Mouse (Mus musculus) kidney, postnatal 4 days (tissue): ENCODE measurements around the gene 2410131K14Rik.
A peak's percentile ranks its signal among the peaks of the same experiment; 100 is the strongest.

Source experiments
- DNase-seq, 2 experiments: peaks; one replicate each; pipeline ENCODE4 v3.0.0; 2021; ENCODE audit warnings: mixed read lengths in 2 of 2

Gene 2410131K14Rik

DNA sequence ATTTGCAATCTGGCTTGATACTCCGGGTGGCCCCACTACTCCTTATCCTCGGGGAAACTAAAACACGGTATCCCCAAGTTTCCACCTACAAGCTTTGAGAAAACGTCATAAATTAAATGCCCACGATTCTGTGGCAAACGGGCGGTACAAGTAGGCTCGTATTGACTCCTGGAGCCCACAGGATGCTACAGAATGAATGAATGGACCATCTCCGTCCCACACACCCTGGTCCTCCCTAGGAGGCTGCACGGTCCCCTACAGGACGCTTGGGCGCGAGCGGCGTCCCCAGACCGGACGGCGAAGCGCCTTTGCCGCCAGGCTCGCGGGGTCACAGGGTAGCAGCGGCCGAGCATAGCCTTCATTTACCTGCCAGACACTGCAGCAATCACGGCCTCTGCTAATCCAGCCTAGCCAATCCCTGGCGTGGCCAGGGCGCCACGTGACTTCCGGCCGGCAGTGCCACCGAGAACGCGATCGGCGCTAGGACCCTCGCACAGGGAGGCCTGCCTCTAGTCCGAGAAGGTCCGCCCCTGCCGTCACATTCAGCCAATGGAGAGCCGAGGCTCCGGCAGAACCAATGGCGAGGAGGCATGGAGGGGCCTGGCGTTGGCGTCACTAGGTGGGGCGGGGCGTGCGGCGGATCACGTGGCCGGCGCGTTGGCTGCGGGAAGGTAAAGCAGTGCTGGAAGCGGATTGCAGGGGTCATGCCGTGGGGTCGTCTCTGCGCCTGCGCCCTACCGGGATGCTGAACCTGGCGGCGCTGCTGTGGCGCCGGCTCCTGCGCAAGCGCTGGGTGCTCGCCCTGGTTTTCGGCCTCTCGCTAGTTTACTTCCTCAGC, at the start of gene 2410131K14Rik, which contains the start of gene Rnft2:
Gene 2410131K14Rik (plus strand): TSS at position 622 of the 838 bp plus-strand sequence.
Gene Rnft2 (minus strand): TSS at position 511 of the 838 bp plus-strand sequence.
- DNase-seq = peak; percentile 100

DNA sequence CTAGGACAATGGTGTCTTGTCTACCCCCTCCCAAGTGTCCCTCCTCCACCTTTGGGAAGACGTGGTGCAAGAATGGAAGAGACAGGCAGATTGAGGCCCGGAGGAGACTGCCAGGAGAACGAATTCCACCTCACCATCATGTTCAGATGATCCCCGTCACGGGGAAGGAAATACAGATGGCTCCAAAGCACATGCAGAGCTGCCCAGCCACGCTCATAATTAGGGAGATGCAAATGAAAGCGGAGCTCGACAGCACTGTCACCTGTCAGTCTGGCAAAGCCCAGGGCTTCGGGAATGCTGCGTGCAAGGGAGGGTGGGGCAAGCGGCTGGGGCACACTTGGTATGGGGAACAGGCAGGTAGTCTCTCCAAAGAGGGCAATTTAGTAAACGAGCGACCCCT, 47.6 kb upstream of the 2410131K14Rik start:
- no peak for DNase-seq

DNA sequence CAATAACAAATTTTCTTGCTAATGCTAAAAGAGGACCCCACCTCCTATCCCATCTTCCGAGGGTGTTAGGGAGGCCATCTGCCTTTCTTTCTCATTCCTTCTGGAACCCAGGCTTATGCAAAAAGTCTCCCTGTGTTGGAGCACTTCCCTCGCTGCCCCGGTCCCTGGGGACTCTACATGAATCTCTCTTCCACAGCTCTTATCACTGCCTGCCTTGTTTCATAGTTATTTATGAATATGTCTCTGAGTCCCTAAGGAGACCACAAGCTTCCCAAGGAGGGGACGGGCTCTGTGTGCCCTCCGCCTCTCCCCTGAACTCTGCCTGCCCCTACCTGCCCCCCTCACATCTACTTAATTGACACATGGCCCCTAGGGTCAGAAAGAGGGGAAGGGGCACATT, 45.4 kb upstream of the 2410131K14Rik start:
- DNase-seq = no peak

DNA sequence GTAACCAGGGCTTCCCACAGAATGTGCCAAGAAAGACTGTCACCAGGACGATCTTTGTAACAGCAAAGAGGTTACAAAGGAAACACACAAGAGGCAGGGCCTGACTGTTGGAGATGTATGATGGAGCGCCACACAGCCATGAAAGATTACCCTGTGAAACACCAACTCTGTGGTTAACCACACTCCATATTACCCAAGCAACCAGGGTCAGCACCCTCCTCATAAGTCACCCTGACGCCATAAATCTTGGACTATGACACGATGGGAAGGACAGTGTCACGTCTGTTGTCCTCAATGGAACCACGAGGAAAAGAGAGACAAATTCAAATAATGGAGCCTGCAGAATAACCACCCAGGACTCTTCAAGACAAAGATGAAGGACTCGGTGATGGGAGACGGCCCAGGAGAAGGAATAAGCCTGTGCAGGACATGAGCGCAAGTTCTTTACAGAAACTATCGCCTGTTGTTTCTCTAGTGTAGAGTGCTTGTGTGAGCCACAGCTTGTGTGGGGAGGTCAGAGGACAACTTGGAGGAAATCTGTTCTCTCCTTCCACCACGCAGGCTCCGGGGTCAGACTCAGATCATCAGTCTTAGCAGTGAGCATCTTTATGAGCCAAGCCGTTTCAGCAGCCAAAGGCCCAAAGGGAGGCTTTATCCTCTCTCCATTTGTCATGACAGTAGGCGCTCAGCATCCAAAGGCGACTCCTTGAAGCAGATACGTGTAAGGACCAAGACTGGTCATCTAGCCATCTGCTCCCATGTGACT, 40.2 kb upstream of the 2410131K14Rik start:
- DNase-seq = peak; percentile 48 to 66

DNA sequence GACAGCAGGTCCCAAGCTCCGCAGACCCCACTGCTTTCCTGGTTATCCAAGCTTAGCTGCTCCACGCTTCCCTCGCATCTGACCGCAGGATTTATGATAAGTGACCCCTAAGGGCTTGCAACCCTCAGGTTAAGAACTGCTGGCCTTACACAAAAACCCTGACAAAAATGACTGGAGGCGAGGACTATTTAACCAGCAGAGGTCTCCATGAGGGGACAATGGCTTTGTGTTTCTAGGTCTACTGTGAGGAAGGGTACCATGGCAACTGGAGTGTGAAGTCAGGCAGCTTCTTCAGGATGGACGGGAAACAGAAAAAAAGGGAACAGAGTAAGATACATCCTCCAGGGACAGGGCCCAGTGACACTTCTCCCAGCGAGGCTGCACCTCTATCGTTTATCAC, 39.2 kb upstream of the 2410131K14Rik start:
- no peak for DNase-seq

DNA sequence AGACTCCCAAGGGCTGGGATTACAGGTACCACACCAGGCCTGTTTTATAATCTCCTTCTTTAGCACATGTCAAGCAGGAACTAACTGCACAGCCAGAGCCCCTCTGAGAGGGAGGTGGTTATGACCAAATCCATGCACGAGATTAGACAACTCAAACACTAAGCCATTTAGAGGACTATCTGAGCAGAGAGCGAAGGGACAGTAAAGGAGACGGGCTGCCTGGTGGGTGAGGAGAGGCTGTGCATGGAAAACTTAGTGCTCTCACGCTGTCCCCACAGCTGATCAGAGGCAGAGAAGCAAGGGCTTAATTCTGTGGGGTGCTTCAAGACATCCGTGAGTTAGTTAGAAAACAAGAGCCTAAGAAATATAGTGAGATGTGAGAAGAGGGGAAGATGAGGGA, 31.0 kb upstream of the 2410131K14Rik start:
- DNase-seq = no peak

DNA sequence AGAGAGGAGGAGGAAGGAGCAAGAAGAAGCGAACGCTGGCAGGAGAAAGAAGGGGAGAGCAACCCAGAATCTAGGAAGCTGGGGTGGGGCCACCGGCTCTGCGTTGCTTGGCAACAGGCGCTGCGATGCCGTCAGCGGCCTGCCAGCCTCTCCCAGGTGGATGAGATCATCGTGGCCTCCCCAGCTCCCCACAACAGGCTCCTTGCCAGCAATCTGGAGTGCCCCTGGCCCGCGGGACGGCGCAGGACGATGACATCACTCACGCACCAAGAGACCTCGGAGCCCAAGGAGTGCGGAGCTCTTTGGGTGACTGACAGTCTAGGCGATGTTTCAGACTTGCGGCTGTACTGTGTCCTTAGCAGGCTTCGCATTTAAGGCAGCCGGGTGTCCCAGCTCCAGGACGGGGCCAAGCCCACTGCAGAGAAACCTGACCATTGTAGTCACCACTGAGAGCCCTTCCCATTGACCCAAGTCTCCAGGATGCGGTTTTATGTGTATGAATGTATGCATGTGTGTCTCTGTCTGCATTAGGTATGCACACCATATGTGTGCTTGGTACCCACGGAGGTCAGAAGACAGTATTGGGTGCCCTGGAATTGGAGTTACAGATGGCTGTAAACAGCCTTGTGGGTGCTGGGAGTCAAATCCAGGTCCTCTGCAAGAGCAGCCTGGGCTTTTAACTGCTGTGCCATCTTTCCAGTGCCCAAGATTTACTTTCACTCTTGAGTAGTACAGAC, 30.4 kb upstream of the 2410131K14Rik start:
- DNase-seq = peak; percentile 77 to 85

DNA sequence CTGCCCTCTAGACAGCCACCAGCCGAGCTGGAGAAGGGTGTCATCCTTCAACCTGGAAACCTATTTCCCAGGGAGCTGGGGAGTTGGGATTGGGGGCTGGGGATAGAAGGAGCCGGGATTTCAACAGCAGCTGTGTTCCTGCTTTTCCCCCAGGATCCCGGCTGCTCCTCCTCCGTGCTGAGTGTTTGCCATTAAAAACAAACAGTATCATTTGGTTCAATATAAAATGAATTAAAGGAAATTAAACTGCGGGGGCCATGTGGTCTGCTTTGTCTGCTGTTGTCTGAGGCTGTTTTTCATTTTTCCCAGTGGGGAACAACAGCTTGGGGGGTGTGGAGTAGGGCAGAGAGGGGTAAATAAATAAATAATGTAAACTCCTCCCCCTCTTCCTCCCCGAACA, 27.6 kb upstream of the 2410131K14Rik start:
- peak; percentile 39 to 48 for DNase-seq

DNA sequence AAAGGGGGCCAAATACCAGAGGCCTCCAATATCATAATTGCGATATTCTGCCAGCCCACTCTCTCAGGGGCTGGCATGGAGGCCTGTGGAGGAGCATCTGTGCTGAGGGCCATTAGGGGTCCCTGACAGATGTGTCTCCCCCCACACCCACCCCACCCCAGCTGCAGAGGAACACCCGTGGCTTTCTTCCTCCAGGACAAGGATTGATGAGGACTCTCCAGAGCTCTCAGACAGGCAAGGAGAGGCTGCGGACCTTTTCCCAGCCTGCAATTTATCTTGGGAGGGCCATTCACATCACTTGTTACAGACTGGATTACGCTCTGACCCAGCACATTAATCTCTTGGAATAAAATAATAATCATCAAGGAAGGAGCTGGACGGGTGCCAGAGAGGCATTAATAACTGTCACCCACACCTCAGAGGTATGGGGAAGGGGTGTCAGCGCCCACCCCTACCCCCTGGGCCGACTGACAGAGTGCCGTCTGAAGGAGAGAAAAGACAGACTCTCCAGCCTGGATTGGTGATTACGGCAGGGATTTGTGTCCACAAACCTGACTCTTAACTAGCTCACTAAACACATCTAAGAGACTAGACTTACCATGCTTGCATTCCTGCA, 21.8 kb upstream of the 2410131K14Rik start:
- no peak for DNase-seq

DNA sequence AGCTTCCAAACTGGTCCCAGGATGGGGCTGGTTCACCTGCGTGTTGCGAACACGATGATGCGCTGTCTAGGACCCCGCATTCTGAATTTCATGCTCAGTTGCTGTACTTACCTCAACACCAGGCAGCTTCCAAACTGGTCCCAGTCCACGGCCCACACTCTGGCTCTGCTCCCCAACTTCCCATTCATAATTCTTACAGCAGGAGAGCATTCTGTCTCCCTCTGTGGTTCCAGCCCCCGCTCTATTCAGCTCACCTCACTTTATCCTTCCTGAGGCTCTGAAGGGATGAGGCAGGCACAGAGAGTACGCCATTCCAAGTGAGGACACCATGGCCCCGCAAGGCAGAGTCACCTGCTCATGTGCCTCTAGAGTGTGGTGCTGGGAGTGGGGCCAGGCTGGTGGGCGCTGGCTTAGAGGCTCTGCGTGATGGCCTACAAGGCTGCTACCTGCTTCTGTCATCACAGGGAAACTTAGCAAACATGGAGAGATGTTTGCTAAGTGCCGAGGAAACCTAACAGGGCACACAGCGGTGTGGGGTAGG, 14.9 kb upstream of the 2410131K14Rik start:
- DNase-seq = no peak

DNA sequence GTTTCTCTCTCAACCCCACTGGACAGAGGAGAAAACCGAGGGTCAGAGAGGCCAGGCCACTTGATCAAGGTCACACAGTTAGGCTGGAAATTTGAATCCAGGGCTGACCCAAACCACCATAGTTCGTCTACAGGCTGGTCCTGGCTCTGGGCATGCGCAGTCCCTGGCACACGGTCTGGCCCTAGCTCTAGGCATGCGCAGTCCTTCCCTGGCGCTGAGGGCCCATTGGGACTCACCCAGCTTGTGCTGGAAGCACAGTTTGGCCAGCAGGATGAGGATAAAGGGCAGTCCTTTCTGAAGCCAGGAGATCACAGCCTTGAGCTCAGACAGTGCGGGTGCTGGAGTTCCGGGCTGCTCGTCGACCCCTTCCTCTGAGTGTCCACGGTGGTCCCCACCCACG, 8.1 kb upstream of the 2410131K14Rik start:
- no peak for DNase-seq

DNA sequence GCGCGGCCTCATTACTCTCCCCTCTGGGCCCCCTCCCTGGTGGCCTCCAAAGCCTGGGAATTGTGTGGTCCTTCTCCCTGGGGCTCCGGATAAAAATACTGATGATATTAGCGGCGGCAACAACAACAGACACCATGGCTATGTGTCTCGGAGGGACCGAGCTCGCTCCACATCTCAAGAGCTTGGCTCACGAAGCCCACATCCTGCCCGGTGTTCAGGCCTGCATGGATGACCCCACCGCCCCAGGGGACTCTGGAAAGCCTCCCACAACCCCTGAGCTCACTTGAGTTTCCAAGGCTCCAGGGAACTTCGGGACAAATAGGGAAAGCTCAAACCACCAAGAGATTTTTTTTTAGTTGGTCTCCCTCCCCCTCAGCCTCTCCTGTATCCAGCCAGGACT, 5.4 kb upstream of the 2410131K14Rik start:
- DNase-seq = no peak

DNA sequence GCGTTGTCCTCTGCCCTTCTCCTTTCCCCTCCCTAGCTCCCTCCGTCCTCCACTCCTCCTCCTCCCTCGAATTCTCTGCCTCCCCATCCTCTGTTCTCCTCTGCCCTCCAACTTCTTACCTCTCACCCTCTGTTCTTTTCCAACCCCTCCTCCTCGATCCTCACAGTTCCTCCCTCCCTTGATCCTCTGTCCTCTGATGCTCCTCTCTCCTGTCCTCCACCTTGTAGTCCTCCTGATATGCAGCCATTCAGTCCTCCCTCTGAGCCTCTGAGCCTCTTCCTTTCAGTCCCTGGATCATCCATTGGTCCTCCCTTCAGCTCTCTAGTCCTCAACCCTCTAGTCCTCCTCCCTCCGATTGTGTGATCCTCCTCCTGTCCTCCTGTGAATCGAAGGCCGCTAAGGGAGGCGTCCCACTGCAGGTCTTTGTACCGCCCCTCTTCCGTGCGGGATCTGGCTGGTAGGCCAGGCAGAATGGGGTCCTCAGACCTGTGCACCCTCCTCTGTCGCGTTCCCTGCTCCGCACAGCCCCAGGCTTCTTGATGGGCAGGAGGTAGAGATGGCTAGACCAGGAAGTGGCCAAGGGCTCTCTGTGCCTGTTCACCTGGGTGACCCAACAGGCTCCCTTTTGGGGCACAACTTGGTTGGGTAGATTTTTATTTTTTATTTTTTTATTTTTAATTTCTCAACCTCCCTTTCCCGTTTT, 730 bp downstream of the 2410131K14Rik start:
- peak in 1 of 2 experiments; percentile 10 for DNase-seq

DNA sequence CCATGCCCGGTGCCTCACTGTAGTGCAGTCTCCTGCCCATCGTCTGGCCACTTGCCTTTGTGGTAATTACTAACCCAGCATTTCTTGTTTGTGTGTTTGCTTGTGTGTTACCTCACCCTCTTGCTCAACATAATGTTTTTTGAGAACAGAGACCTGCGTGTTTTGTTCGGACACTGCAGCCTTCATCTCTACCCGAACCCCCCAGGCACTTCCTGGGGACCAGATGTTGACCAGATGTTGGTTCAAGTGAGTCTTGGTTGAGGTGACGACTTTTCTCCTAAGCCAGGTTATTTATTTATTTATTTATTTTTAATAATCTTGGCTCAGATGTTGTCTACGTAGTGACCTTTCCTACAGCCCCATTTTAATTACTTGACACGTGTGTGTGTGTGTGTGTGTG, 2.4 kb downstream of the 2410131K14Rik start:
- no peak for DNase-seq

DNA sequence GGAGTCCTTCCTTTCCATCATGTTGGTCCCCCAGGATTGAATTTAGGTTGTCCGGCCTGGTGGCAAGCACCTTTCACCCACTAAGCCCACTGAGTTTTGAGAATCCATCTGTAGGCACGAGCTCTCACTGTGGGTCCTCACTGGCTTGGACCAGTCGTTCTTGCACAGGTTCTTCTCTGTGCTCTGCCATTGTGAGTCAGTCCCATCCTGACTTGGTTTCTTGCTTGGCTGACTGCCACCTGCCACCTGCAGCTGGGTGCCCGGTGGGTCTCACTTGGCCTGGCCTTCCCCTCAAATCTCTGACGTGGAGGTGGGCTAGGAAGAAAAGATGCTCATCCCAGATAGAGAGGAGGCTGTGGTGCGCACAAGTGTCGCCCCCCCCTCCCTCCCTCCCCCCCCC, 6.0 kb downstream of the 2410131K14Rik start:
- no peak for DNase-seq

DNA sequence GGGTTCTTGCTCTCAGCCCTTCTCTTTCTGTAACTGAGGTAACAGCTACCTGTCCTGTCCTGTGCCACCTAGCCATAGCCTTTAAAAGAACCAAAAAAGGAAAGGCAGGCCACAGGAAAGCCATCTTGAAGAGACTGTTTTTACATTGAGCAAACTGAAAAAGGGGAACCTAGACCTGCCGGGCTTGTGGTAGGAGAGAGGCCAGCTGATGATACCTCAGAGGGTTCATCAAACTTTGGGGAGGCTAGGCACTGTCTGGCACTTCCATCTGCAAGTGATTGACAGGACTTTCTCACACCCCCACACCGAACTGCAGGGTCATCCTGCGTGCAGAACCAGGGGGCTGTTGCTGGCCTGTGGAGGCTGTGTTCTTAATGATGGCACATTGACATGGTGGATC, 8.5 kb downstream of the 2410131K14Rik start:
- DNase-seq = no peak

DNA sequence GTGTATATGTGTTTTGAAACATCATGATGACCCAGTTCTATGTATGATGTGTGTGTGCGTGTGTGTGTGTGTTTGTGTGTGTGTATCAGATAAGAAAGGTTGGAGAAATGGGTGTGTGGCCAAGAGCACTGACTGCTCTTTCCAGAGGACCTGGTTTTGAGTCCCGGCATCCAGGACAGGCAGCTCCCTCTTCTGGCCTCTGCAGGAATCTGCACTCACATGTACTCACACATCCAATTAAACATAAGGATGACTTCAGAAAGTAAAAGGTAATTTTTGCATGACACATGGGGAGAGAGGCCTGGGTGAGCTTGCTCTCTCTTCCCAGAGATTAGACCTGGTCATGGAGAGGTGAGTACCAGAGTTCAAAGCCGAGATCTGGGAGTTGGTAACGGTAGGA, 12.0 kb downstream of the 2410131K14Rik start:
- no peak for DNase-seq

DNA sequence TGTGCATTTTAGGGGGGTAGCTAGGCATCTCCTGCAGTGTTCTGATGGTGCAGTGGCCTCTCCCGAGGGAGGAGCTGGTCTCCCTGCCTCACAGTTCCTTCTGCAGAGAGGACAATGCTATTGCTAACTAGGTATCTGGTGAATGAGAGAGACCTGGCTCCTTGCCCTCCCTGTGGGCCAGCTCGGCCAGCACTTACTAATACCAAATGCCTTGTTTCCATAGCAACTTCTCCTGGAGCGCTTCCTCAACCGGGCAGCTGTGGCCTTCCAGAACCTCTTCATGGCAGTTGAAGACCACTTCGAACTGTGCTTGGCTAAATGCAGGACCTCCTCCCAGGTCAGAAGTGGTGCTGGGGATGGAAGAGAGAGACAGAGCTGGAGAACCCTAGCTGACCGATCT, 14.1 kb downstream of the 2410131K14Rik start:
- no peak for DNase-seq

DNA sequence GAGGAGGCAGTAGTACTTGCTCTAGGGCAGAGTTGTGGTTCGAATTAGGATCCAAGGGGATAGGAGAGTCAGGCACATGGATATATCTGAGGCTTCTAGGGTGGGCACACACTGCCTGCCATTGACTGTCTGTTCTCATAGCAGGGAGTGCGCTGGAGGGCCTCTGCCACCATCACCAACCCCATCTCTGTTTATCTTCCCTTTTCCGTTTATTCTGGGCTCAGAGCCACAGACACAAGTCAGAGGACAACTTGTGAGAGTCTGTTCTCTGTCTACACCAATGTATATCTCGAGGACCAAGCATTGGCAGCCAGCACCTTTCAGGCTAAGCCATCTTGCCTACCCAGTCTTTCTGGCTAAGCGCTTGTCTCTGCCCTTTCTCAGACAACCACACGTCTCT, 14.6 kb downstream of the 2410131K14Rik start:
- DNase-seq = no peak

DNA sequence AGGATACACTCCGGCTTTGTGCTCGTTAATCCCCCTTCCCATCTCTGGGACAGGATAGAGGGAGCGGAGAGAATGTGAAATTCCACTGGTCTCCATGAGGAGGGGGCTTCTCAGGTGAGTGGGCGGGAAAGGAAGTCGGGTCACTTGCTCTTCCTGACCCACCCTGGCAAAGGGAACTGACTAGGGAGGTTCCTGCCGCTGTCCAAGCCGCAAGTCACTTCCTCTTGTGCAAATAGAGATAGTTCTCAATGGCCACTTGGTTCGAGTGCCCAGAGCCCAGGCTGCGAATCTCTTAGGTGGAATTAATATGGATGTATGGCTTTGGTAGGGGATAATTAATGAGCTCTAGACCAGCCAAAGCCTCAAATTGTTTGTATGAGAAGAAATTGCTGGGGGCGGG, 15.0 kb downstream of the 2410131K14Rik start:
- DNase-seq = no peak

DNA sequence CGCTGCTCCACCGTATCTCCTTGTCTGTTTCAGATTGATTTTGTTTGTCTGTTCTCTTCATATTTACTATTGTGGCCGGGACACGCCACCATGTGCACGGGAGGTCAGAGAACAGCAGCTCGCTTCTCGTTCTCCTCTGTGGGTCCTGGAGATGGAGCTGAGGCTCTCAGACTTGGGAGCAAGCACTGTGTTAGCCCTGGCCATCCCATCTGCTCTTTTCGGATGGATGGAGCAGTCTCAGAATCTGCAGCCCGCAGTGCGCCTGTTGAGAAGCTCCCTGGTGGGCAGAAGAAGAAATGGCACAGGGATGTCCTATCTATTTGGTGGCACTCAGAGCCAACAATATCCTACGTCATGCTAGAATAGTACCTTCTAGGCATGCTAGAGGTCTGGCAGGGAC, 15.6 kb downstream of the 2410131K14Rik start:
- no peak for DNase-seq

DNA sequence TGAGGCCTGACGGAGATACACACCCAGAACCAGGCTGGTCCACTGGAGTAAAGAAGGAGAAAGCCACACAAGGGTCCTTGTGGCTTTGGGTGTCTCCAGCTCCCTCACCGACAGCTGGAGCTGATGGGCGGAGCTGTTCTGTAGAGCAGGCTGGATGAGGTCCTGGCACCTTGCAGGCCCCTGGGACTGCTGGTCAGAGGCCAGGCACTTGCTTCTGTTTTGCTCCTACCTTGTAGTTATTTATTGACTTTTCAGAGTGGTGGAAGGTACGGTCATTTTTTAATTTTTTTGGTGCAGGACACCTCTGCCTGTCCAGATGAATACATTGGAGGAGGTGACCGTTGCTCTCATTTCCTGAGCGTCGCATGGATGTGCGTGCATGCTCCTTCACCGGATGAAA, 16.2 kb downstream of the 2410131K14Rik start:
- no peak for DNase-seq
